Mouse (Mus musculus): ENCODE measurements at regions not wholly inside any gene's neighbourhood (a gene's known extent, or its start where the extent isn't known, plus 50 kb on each side); places are given as distances from the start of the nearest gene placed in this dataset.
"Not testable (repeated sequence)": the region's sequence is repeated elsewhere in the genome, so short reads cannot be mapped to it uniquely, and the experiment has no call there.

DNA sequence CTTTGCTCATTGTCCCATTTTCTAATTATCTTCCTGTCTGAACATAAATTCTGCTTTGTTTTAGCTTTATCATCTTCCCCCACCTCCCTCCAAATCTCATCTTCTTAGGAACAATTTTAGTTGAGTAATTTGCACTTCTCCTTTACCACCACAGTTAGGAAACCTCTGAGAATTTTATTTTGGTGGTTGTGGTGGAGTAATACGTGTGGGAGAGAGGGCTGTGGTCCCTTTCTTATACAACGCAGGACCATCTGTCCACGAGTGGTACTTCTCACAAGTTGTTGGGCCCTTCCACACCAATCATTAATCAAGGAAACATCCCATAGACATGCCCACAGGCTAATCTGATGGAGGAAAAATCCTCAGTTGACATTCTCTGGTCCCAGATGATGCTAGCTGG, 614.2 kb upstream of the Olfr1507 start:
- not testable (repeated sequence) for TF ChIP-seq ZNF384 (IDR thresholded peaks at IDR 0.05; ENCODE audit: low read depth, low read length); ZC3H11A (IDR thresholded peaks at IDR 0.05; ENCODE audit: borderline replicate concordance, low read depth, low read length); CHD2 (IDR thresholded peaks at IDR 0.05; ENCODE audit: low read depth, low read length)

Measured in ES-E14 (cell line).